ENCODE assay signal across 11 mouse cellular contexts in the genomic region with DNA sequence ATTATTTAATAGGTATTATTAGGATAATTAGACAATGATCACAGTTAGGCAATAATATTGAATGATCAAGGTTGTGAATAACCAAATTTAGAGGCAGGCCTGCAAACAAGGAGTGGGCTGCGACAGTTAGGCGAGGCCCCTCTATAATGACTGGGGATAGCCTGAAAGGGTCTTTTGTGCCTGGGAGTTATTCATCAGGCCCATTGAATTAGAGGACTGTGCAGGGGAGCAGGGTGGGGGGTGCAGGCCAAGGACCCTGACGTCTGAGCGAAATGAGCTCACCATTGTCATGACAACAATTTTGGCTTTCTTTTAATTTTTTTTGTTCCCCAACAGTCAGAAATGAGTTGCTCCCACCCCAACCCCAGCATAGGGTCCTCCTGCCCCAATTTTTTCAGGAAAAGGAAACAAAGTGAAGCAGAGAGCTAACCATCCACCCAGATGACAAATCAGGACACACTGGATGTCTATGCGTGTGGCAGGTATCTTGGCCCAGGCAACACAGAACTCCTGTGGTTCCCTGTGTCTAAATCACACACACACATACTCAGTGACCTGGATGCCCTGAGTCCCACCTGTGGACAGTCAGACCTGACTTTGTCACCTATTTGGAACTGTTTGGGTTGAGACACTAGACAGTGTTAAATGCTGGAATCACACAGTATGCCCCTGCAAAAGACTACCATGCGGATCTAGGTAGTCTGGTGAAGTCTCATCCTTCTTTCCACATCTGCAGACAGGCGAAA. TPM values are rescaled to one million over a fixed set of nuclear protein-coding genes. Genes with fewer than 3 reads are reported as not detected.
DNase-seq lines count a peak whose midpoint lies in the region; ATAC-seq lines count a peak whose summit lies in the region.
"Had no signal": no experiment of that assay in that cellular context is flagged by ENCODE, and none has a peak within 500 bp of the region (broad histone marks: within the 10 kb centered on the region; RNA-seq: fewer than 3 reads in every experiment).

No protein-coding gene starts in this region.

- 80% methylated on average over 7 of the region's 7 CpGs for WGBS in heart, embryonic 16.5 days
- WGBS in embryonic facial prominence, embryonic 10.5 days, result 59% methylated on average over 7 of the region's 7 CpGs
- WGBS in forebrain, embryonic 16.5 days, result 15% methylated on average over 7 of the region's 7 CpGs
- WGBS in midbrain, embryonic 12.5 days, result 40% methylated on average over 7 of the region's 7 CpGs

- DNase-seq in heart, postnatal 36 days, result no peak
- DNase-seq in embryonic facial prominence, embryonic 10.5 days (ENCODE audit: low spot score), result no peak
- DNase-seq in thymus, postnatal 14 days, result no peak
- no peak for DNase-seq in gastrocnemius, postnatal 36 days
- DNase-seq in lung, postnatal 36 days, result no peak

- H3K4me2 ChIP-seq in heart, embryonic 16.5 days (ENCODE audit: low read depth, low read length), result no peak overlapping the region
- no peak overlapping the region for H3K4me2 ChIP-seq in forebrain, embryonic 16.5 days (ENCODE audit: low read length)
- H3K4me2 ChIP-seq in midbrain, embryonic 12.5 days (replicated peaks), result no peak overlapping the region
- H3K4me2 ChIP-seq: heart, embryonic 13.5 days; lung, embryonic 14.5 days had no signal

- H3K4me1 ChIP-seq in heart, embryonic 16.5 days (ENCODE audit: control insufficient read depth, insufficient read depth, low read length), result no peaks in the 10 kb centered on the region
- peaks cover 7% of the 10 kb centered on the region for H3K4me1 ChIP-seq in embryonic facial prominence, embryonic 10.5 days
- 0 out of 2 replicates have a peak, but pooled peaks cover 5% of the 10 kb centered on the region for H3K4me1 ChIP-seq in forebrain, embryonic 16.5 days (replicated peaks; ENCODE audit: control insufficient read depth, insufficient read depth, low read length)
- peaks cover 13% of the 10 kb centered on the region for H3K4me1 ChIP-seq in midbrain, embryonic 12.5 days

- no peaks in the 10 kb centered on the region for H3K9me3 ChIP-seq in heart, embryonic 16.5 days (replicated peaks; ENCODE audit: control insufficient read depth, low read length)
- H3K9me3 ChIP-seq in embryonic facial prominence, embryonic 10.5 days, result no peaks in the 10 kb centered on the region
- H3K9me3 ChIP-seq in forebrain, embryonic 16.5 days (ENCODE audit: control insufficient read depth, low read length), result no peaks in the 10 kb centered on the region
- no peaks in the 10 kb centered on the region for H3K9me3 ChIP-seq in midbrain, embryonic 12.5 days
- H3K9me3 ChIP-seq: heart, embryonic 13.5 days had no signal

- no peaks in the 10 kb centered on the region for H3K27me3 ChIP-seq in heart, embryonic 16.5 days (ENCODE audit: control insufficient read depth, insufficient read depth, low read length)
- H3K27me3 ChIP-seq in embryonic facial prominence, embryonic 10.5 days (replicated peaks; ENCODE audit: low read depth, poor library complexity, severe bottlenecking), result no peaks in the 10 kb centered on the region
- H3K27me3 ChIP-seq in forebrain, embryonic 16.5 days (replicated peaks; ENCODE audit: control insufficient read depth, insufficient read depth, low read length), result no peaks in the 10 kb centered on the region
- H3K27me3 ChIP-seq in midbrain, embryonic 12.5 days, result peaks cover 7% of the 10 kb centered on the region; the same call in 1 of the 2 replicates
- H3K27me3 ChIP-seq: heart, embryonic 13.5 days had no signal

- intact Hi-C loops in heart, postnatal 36 days (cut with DNase I), result loop anchor here (1.0 to 5.0 kb wide), 5 partner anchors 68 to 733 kb away; a partner anchor contains a TSS
- intact Hi-C loops in gastrocnemius, postnatal 36 days (cut with DNase I), result loop anchor here (2.0 to 5.0 kb wide), 2 partner anchors 471 to 733 kb away; no protein-coding TSS in a partner anchor

- H3K27ac ChIP-seq in heart, embryonic 16.5 days (ENCODE audit: low read length), result no peak overlapping the region
- H3K27ac ChIP-seq in embryonic facial prominence, embryonic 10.5 days (replicated peaks), result peak overlapping the region; percentile 41
- no peak overlapping the region for H3K27ac ChIP-seq in forebrain, embryonic 16.5 days (ENCODE audit: low read length)
- H3K27ac ChIP-seq in midbrain, embryonic 12.5 days (replicated peaks), result peak overlapping the region; percentile 35; the same call in 1 of the 2 replicates
- H3K27ac ChIP-seq: heart, embryonic 13.5 days had no signal

- H3K9ac ChIP-seq in heart, embryonic 16.5 days (ENCODE audit: low read length), result no peak overlapping the region
- no peak overlapping the region for H3K9ac ChIP-seq in forebrain, embryonic 16.5 days (replicated peaks; ENCODE audit: low read depth, low read length)
- no peak overlapping the region for H3K9ac ChIP-seq in midbrain, embryonic 12.5 days (replicated peaks)
- H3K9ac ChIP-seq: heart, embryonic 13.5 days; lung, embryonic 14.5 days had no signal

- H3K36me3 ChIP-seq in heart, embryonic 16.5 days (ENCODE audit: control insufficient read depth, insufficient read depth), result no peaks in the 10 kb centered on the region
- H3K36me3 ChIP-seq in embryonic facial prominence, embryonic 10.5 days (replicated peaks), result no peaks in the 10 kb centered on the region
- no peaks in the 10 kb centered on the region for H3K36me3 ChIP-seq in forebrain, embryonic 16.5 days (ENCODE audit: control insufficient read depth, insufficient read depth)
- H3K36me3 ChIP-seq in midbrain, embryonic 12.5 days, result no peaks in the 10 kb centered on the region
- H3K36me3 ChIP-seq: heart, embryonic 13.5 days had no signal

- H3K4me3 ChIP-seq in heart, embryonic 16.5 days (ENCODE audit: low read length), result no peak overlapping the region
- H3K4me3 ChIP-seq in embryonic facial prominence, embryonic 10.5 days, result no peak overlapping the region
- H3K4me3 ChIP-seq in forebrain, embryonic 16.5 days (replicated peaks; ENCODE audit: low read length), result no peak overlapping the region
- H3K4me3 ChIP-seq in midbrain, embryonic 12.5 days, result no peak overlapping the region
- H3K4me3 ChIP-seq: heart, embryonic 13.5 days had no signal

- 0 out of 2 replicates have a peak, but pooled peaks have one; percentile 18 for ATAC-seq in heart, embryonic 16.5 days (replicated peaks; ENCODE audit: extremely low read depth, insufficient read depth, low FRiP score)
- peak; percentile 84 for ATAC-seq in forebrain, embryonic 16.5 days
- peak; percentile 87 for ATAC-seq in midbrain, embryonic 12.5 days (ENCODE audit: low FRiP score, low read depth)

RNA-seq across cellular contexts. Expression of a gene that starts 27.7 kb away (rescaled TPM):
- 65.8 and 75.1 TPM in 2 replicates for polyA plus RNA-seq in heart, embryonic 16.5 days (2015; fragmentation: Nextera tagmentation; extraction: Ambion mirVana)
- total RNA-seq in heart, postnatal 36 days (2021), result 10 to 100 TPM; 55.3 to 56.4 TPM
- polyA plus RNA-seq in embryonic facial prominence, embryonic 10.5 days (2016; fragmentation: Nextera tagmentation; extraction: Ambion mirVana), result 62.7 and 70.3 TPM in 2 replicates
- polyA plus RNA-seq in forebrain, embryonic 16.5 days (2015; fragmentation: Nextera tagmentation; extraction: Ambion mirVana), result 21.1 and 27.1 TPM in 2 replicates
- 54.8 and 55.6 TPM in 2 replicates for polyA plus RNA-seq in midbrain, embryonic 12.5 days (2016; fragmentation: Nextera tagmentation; extraction: Ambion mirVana)
- total RNA-seq in gastrocnemius, postnatal 36 days (2021), result 10 to 100 TPM; 14.5 to 17.3 TPM
- total RNA-seq: common myeloid progenitor, adult 5-6 weeks had no signal

Comparison
In these comparisons a context has a peak if more than half of its experiments do, and no peak if none do; other contexts are left out.
1. ATAC-seq: peak in every context shown above with its lines; median percentile 87 in midbrain, embryonic 12.5 days; 84 in forebrain, embryonic 16.5 days; 18 in heart, embryonic 16.5 days.
2. H3K27ac ChIP-seq: peak in embryonic facial prominence, embryonic 10.5 days (single experiment) and midbrain, embryonic 12.5 days (single experiment); none in heart, embryonic 16.5 days (single experiment) and forebrain, embryonic 16.5 days (single experiment).